Mouse (Mus musculus) intestine, embryonic 14.5 days (tissue): ENCODE measurements around the gene Gm42688. TPM values are rescaled to one million over a fixed set of nuclear protein-coding genes. Genes with fewer than 3 reads are reported as not detected.

Source experiments
- ATAC-seq: fragments of 200-750 bp; cut with Nextera tagmentation; replicated peaks from 2 replicates; pipeline ENCODE4 v1.8.0; 2017; ENCODE audit warnings: low read depth, moderate number of reproducible peaks, moderate TSS enrichment, moderate library complexity; ENCODE audit not compliant: low FRiP score, low TSS enrichment
- DNase-seq: peaks from one replicate; pipeline ENCODE4 v3.0.0-alpha.2; 2018; ENCODE audit warnings: low spot score
- H3K27ac ChIP-seq: fragments of 300-500 bp; sonication (generic); 2 replicates; pipeline ENCODE4 v1.5.1; 2014; ENCODE audit warnings: low read depth, mild to moderate bottlenecking, control low read depth
- H3K27me3 ChIP-seq: fragments of 300-500 bp; sonication (generic); replicated peaks from 2 replicates; pipeline ENCODE4 v1.6.1; 2014; ENCODE audit warnings: low read length, control low read depth; ENCODE audit not compliant: control insufficient read depth, insufficient read depth
- H3K36me3 ChIP-seq: fragments of 300-500 bp; sonication (generic); 2 replicates; pipeline ENCODE4 v1.6.1; 2014; ENCODE audit warnings: low read length, control low read depth; ENCODE audit not compliant: control insufficient read depth, insufficient read depth
- H3K4me1 ChIP-seq: fragments of 300-500 bp; sonication (generic); replicated peaks from 2 replicates; pipeline ENCODE4 v1.6.1; 2014; ENCODE audit warnings: low read length, control low read depth, mixed read lengths; ENCODE audit not compliant: control insufficient read depth, insufficient read depth
- H3K4me2 ChIP-seq: fragments of 300-500 bp; sonication (generic); 2 replicates; pipeline ENCODE4 v1.6.1; 2014; ENCODE audit warnings: low read length
- H3K4me3 ChIP-seq: fragments of 300-500 bp; sonication (generic); 2 replicates; pipeline ENCODE4 v1.5.1; 2014; ENCODE audit warnings: low read depth, low read length, control low read depth, mixed read lengths
- H3K9ac ChIP-seq: fragments of 300-500 bp; sonication (generic); 2 replicates; pipeline ENCODE4 v1.6.1; 2014; ENCODE audit warnings: mild to moderate bottlenecking, low read length
- H3K9me3 ChIP-seq: fragments of 300-500 bp; sonication (generic); 2 replicates; pipeline ENCODE4 v1.6.1; 2016; ENCODE audit warnings: low read length, control low read depth; ENCODE audit not compliant: control insufficient read depth
- WGBS: fragments of 180-500 bp; shearing (Covaris S2); extraction: QIAGEN DNeasy Blood & Tissue Kit; methylation state at CpG from one replicate; pipeline ENCODE4 v1.1.7; 2014; 5-methylcytosine and 5-hydroxymethylcytosine counted together
- polyA plus RNA-seq: library from polyadenylated mRNA; unstranded; fragments of >200 nt; fragmentation: Nextera tagmentation; extraction: Ambion mirVana; gene quantifications from 2 replicates; pipeline ENCODE4 v1.2.1, GENCODE M21; 2014

Gm42688 gene
- polyA plus RNA-seq, 1 experiment from 2014 or later, result 2.6 TPM

- no peak for DNase-seq
- ATAC-seq, result peak; percentile 70
- WGBS, result under 1% methylated on average over 52 of the region's 54 CpGs
These were observed 23.6 kb upstream of the Gm42688 start, which contains the start of gene Pcgf1 for GRCm38 (mm10) chr6:83077630-83078323. TSS of gene Pcgf1 (plus strand) at chr6:83077869.

GRCm38 (mm10) chr6:83078324-83078858, 23.0 kb upstream of the Gm42688 start:
- Histone ChIP-seq H3K9ac (peak overlapping the region; percentile 68), H3K9me3 (no peaks in the 10 kb centered on the region), H3K4me1 (peaks cover 12% of the 10 kb centered on the region), H3K36me3 (peaks cover 17% of the 10 kb centered on the region), H3K27me3 (peaks cover 48% of the 10 kb centered on the region), H3K4me2 (peak overlapping the region; percentile 96), H3K27ac (peak overlapping the region; percentile 77), H3K4me3 (peak overlapping the region; percentile 73)
- ATAC-seq (peak; percentile 90), DNase-seq (peak; percentile 100)
- WGBS, result under 1% methylated on average over 46 of the region's 46 CpGs

More at GRCm38 (mm10) chr6:83077630-83078323, 23.6 kb upstream of the Gm42688 start, which contains the start of gene Pcgf1:
- Histone ChIP-seq H3K9me3 (no peaks in the 10 kb centered on the region), H3K4me2 (peak within 1 kb of the TSS; percentile 96), H3K4me3 (peak within 1 kb of the TSS; percentile 73), H3K27ac (peak within 1 kb of the TSS; percentile 77), H3K36me3 (peaks cover 17% of the 10 kb centered on the region), H3K27me3 (peaks cover 47% of the 10 kb centered on the region), H3K9ac (peak within 1 kb of the TSS; percentile 68), H3K4me1 (peaks cover 12% of the 10 kb centered on the region)

- Histone ChIP-seq H3K4me1 (peaks cover 12% of the 10 kb centered on the region), H3K9ac (no peak overlapping the region), H3K4me3 (no peak overlapping the region), H3K4me2 (no peak overlapping the region), H3K9me3 (no peaks in the 10 kb centered on the region), H3K27ac (no peak overlapping the region), H3K27me3 (peaks cover 48% of the 10 kb centered on the region), H3K36me3 (peaks cover 17% of the 10 kb centered on the region)
- no peak for DNase-seq
- no peak for ATAC-seq
- 93% methylated on average over 5 of the region's 5 CpGs for WGBS
These were observed 21.2 kb upstream of the Gm42688 start for GRCm38 (mm10) chr6:83080210-83080609.

- Histone ChIP-seq H3K27me3 (peaks cover 59% of the 10 kb centered on the region), H3K27ac (no peak overlapping the region), H3K4me3 (no peak overlapping the region), H3K9me3 (no peaks in the 10 kb centered on the region), H3K4me2 (no peak overlapping the region), H3K9ac (no peak overlapping the region), H3K36me3 (peaks cover 17% of the 10 kb centered on the region), H3K4me1 (peaks cover 19% of the 10 kb centered on the region)
- DNase-seq (no peak), ATAC-seq (no peak)
- WGBS, result 21% methylated on average over 5 of the region's 5 CpGs
These were observed 17.9 kb upstream of the Gm42688 start for GRCm38 (mm10) chr6:83083497-83083896.

- H3K4me2 ChIP-seq, result no peak overlapping the region
- no peak overlapping the region for H3K27ac ChIP-seq
- no peak for DNase-seq
These were observed 16.9 kb upstream of the Gm42688 start for GRCm38 (mm10) chr6:83084477-83084876.

GRCm38 (mm10) chr6:83086121-83087035, 15.0 kb upstream of the Gm42688 start, which contains the start of gene Lbx2:
TSS of gene Lbx2 (plus strand) at chr6:83086367.
- H3K9ac ChIP-seq, result no peak within 1 kb of the TSS
- peak; percentile 65 for DNase-seq
- peak within 1 kb of the TSS; percentile 44 for H3K4me2 ChIP-seq
- 2% methylated on average over 42 of the region's 42 CpGs for WGBS
- no peak within 1 kb of the TSS for H3K27ac ChIP-seq
- ATAC-seq, result no peak
- peak within 1 kb of the TSS; percentile 21 for H3K4me3 ChIP-seq
- peaks cover 12% of the 10 kb centered on the region for H3K4me1 ChIP-seq
- H3K9me3 ChIP-seq, result no peaks in the 10 kb centered on the region
- H3K27me3 ChIP-seq, result peaks cover 82% of the 10 kb centered on the region
- peaks cover 5% of the 10 kb centered on the region; the same call in 1 of the 2 replicates for H3K36me3 ChIP-seq

More at GRCm38 (mm10) chr6:83084477-83084876, 16.9 kb upstream of the Gm42688 start:
- no peak for ATAC-seq
- WGBS, result 10% methylated on average over 6 of the region's 6 CpGs
- Histone ChIP-seq H3K4me3 (no peak overlapping the region), H3K36me3 (peaks cover 17% of the 10 kb centered on the region), H3K4me1 (peaks cover 14% of the 10 kb centered on the region), H3K9me3 (no peaks in the 10 kb centered on the region), H3K9ac (no peak overlapping the region), H3K27me3 (peaks cover 67% of the 10 kb centered on the region)

GRCm38 (mm10) chr6:83087205-83087925, 14.1 kb upstream of the Gm42688 start:
- H3K9me3 ChIP-seq, result no peaks in the 10 kb centered on the region
- DNase-seq (peak; percentile 73), ATAC-seq (no peak)
- H3K4me3 ChIP-seq, result peak overlapping the region; percentile 27
- peaks cover 12% of the 10 kb centered on the region for H3K4me1 ChIP-seq
- H3K27ac ChIP-seq, result no peak overlapping the region
- peaks cover 82% of the 10 kb centered on the region for H3K27me3 ChIP-seq
- WGBS, result 4% methylated on average over 47 of the region's 47 CpGs
- H3K36me3 ChIP-seq, result no peaks in the 10 kb centered on the region
- H3K4me2 ChIP-seq, result peak overlapping the region; percentile 44
- 0 out of 2 replicates have a peak overlapping the region, but pooled peaks have one; percentile 16 for H3K9ac ChIP-seq

GRCm38 (mm10) chr6:83087926-83088260, 13.5 kb upstream of the Gm42688 start:
- no peak overlapping the region for H3K27ac ChIP-seq
- peak overlapping the region; percentile 27 for H3K4me3 ChIP-seq
- no peaks in the 10 kb centered on the region for H3K36me3 ChIP-seq
- H3K27me3 ChIP-seq, result peaks cover 76% of the 10 kb centered on the region
- WGBS, result 11% methylated on average over 9 of the region's 9 CpGs
- H3K4me1 ChIP-seq, result peaks cover 12% of the 10 kb centered on the region
- ATAC-seq (no peak), DNase-seq (no peak)
- peak overlapping the region; percentile 44 for H3K4me2 ChIP-seq
- no peaks in the 10 kb centered on the region for H3K9me3 ChIP-seq
- H3K9ac ChIP-seq, result 0 out of 2 replicates have a peak overlapping the region, but pooled peaks have one; percentile 16
